Mouse (Mus musculus): ENCODE measurements at regions not wholly inside any gene's neighbourhood (a gene's known extent, or its start where the extent isn't known, plus 50 kb on each side); places are given as distances from the start of the nearest gene placed in this dataset.

DNA sequence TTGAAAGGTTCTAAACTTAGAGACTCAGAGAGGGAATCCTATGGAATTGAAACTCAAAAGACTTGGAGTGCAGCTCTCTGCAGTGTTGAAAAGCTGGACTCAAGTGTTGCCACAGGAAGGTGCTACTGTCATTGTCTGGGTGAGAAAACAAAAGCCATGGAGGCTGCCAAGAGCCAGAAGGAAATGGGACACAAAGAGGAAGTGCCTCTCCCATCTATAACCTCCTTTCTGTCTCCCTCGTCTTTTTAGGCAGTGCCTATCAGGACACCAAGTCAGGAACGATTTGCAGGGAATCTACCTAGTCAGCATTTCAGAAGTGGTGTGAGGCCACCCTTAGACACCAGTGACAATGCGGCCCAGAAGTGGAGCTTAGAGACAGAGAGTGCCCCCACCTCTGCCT is 138.5 kb upstream of the Slco3a1 start:
- no peak for DNase-seq (ENCODE audit: low read depth in 2 of 2, low spot score in 2 of 2)

- peak; percentile 23 to 41 for DNase-seq (ENCODE audit: low read depth in 2 of 2, low spot score in 2 of 2)
Measured at GRCm38 (mm10) chr7:74690706-74691105, 136.1 kb upstream of the Slco3a1 start.

DNA sequence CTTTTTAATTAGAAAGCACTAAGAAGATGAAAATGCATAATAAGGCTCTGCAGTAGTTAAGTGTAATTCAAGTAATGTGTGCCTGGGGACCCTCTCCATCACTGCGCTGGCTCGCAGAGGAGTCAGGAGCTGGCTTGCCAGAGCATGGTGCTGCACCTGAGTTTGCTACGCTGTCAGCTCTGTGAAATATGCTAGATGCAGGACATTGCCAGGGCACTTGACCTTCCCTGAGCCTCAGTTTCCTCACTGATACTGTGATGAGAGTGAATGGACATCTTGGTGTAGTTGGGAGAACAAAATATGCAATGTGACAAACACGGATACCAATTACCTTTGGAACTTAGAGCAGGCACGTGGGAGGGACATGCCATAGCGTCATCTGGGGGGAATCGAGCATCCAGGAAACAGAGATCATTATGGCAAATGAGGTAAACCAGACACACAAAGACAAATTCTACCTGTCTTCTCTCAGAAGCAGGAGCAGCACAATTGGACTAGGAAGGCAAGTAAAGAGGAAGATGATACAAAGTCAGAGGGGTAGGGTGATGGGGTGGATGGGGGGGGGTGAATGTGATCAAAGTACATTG is 133.6 kb upstream of the Slco3a1 start:
- no peak for DNase-seq (ENCODE audit: low read depth in 2 of 2, low spot score in 2 of 2)

- no peak for DNase-seq (ENCODE audit: low read depth in 2 of 2, low spot score in 2 of 2)
Measured at GRCm38 (mm10) chr7:74687303-74688115, 132.9 kb upstream of the Slco3a1 start.

DNA sequence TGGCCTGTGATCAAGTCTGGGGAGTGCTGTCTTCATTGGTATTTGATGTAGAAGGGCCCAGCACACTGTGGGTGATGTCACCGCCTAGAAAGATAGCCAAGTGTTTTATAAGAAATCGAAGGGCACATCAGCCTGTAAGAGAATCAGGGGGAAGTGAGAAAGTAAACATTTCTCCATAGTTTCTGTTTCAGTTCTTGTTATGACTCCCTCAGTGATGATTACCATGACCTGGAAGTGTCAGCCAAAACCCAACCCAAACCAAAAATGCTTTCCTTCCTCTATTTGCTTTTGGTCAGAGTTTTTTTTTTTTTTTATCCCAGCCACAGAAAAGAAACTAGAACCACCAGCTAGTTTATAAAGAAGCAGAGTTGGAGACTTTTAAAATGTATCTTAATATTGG is 129.4 kb upstream of the Slco3a1 start:
- DNase-seq (ENCODE audit: low read depth in 2 of 2, low spot score in 2 of 2) = no peak

DNA sequence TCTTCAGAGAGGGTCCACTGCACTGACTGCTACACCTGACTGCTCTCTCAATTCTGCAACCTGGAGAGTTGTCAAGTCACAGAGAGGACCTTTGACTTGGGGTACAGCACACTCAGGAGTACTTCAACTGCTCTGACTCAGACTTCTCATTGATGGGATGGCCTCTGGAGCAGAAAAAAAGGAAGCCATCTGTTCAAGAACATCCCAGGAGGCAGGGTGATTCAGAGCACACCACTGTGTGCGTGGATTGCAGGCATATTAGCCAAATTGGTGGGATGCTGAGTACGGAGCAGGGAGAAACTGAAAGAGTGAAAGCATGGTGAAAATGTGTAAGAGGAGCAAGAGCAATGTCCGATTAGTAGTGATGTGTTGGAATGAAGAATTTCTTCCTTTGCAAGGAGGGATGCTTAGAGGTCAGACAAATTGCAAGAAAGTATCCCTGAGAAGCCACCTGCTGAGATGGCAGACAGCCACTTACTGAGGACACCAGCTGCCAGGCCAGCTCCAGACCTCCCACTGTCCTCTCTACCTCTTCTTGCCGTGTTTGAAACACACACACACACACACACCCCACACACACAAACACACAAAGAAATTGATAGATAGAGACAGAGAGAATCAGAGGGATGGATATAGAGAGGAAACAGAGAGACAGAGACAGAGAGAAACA is 119.2 kb upstream of the Slco3a1 start:
- DNase-seq (ENCODE audit: low read depth in 2 of 2, low spot score in 2 of 2) = no peak

- DNase-seq (ENCODE audit: low read depth in 2 of 2, low spot score in 2 of 2) = no peak
Measured at GRCm38 (mm10) chr7:74669110-74669509, 114.5 kb upstream of the Slco3a1 start.

- no peak for DNase-seq (ENCODE audit: low read depth in 2 of 2, low spot score in 2 of 2)
Measured at GRCm38 (mm10) chr7:74667106-74667505, 112.5 kb upstream of the Slco3a1 start.

- DNase-seq (ENCODE audit: low read depth in 2 of 2, low spot score in 2 of 2) = peak; percentile 6 to 9
Measured at GRCm38 (mm10) chr7:74663820-74664219, 109.2 kb upstream of the Slco3a1 start.

DNA sequence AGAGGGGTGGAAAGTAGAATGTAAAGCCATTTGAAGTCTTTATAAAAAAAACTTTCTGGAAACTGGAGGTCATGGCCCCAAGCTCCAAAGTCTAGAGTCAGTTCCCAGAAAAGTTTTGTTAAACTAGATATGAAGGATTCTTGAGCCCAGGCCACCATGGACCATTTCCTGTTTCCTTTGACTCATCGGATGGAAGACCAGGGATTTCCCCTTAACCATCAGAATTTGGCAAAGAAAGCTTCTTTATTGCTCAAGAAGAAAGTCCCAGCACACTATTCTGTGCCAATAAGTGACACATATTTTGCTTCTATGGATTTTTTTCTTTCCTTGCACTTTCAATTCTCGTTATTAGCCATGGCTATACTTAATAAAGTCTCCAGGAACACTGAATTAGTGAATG is 92.7 kb upstream of the Slco3a1 start:
- DNase-seq (ENCODE audit: low read depth in 2 of 2, low spot score in 2 of 2) = no peak

GRCm38 (mm10) chr7:74640171-74640570 is 85.6 kb upstream of the Slco3a1 start:
- DNase-seq (ENCODE audit: low read depth in 2 of 2, low spot score in 2 of 2) = no peak

GRCm38 (mm10) chr7:74632217-74632616 is 77.6 kb upstream of the Slco3a1 start:
- DNase-seq (ENCODE audit: low read depth in 2 of 2, low spot score in 2 of 2) = no peak

- DNase-seq (ENCODE audit: low read depth in 2 of 2, low spot score in 2 of 2) = no peak
Measured at GRCm38 (mm10) chr7:74628799-74629468, 74.4 kb upstream of the Slco3a1 start.
